Mouse (Mus musculus): ENCODE measurements around the gene Pick1.

DNA sequence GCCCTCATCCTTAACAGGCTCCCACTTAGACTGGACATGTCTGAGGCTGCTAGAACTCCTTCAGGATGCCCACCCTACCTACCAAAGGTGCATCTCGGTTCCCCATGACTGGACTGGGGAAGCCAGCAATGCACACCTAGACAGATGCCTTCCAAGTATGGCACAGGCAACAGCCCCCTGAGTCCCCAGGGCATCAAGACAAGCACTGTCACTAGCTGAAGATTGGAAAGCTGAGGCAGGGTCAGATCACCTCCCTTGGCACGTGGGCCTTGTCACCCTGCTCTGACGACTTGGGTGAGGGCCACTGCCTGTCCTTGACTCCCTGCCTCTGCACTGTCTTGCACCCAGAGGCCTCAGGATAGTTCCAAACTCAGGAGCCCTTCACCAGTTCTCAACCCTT lies 59.4 kb downstream of the Pick1 start:
- TF ChIP-seq CTCF (IDR thresholded peaks at IDR 0.05; ENCODE audit: control insufficient read depth, insufficient read depth, insufficient read length) (no peak), MAX (IDR thresholded peaks at IDR 0.05) (no peak)

All from C2C12 (cell line).